Mouse (Mus musculus): Measurements from ENCODE around the gene Arsa.

- no peak for TF ChIP-seq POLR2A (IDR thresholded peaks at IDR 0.05; ENCODE audit: borderline replicate concordance, extremely low read depth, low read depth, low read length)
- no peak for TF ChIP-seq CTCF (IDR thresholded peaks at IDR 0.05; ENCODE audit: insufficient read depth, low read length)
These were observed 24.0 kb downstream of the Arsa start for GRCm38 (mm10) chr15:89452906-89453864.
